Mouse (Mus musculus): ENCODE data around the gene Ostm1.

Gene Ostm1

DNA sequence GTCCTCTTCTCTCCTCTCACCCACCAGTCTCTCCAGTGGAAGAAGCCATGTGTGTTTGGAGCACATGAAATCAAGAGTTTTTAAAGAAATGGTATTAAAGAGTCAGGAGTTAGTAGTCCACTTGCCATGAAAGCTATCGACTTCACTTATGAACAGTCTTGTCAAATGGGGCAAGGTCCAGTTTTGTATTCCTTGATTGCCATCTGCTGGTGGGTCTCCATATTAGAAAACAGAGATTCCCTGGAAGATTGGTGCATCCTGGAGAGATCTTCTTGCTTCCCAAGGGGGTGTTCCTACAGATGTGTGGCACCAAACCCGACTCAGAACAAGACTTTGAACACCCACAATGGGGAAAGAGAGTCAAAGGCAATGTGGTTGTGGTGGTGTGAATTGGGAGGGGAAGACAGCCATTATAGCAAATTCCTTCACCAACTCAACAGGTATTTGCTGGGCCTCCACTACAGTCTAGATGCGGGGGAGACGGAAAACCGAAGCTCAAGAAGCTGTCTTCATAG is 151.0 kb downstream of the Ostm1 start:
- no peak for DNase-seq (ENCODE audit: low read depth, low spot score)

DNA sequence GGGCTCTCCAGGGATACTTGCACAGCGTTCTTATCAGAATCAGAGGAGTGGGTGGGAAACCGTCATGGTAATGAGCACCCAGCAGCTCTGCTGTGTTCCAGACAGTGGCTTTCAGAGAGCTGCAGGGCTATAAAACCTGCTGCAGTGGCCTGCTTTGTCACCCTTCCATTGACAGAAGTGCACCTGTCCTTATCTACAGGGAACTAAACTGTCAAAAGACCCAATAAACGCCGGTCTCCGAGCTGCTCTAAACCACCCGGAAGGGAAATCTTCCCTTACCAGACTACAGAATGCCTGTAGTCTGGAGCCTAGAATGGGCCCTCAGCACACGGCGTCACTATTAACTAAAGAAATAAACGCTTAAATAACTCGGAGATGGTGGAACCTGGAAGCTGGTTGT is 168.2 kb downstream of the Ostm1 start:
- no peak for DNase-seq (ENCODE audit: low read depth, low spot score)
